Mouse (Mus musculus) subcutaneous adipose tissue, adult 2 months (tissue): Measurements from ENCODE around the gene Xylt2. TPM values are rescaled to one million over a fixed set of nuclear protein-coding genes. Genes with fewer than 3 reads are reported as not detected.

Experiments
- polyA plus RNA-seq: library from polyadenylated mRNA; depleted of rRNA; stranded (reverse); fragments of >200 nt; gene quantifications from 2 replicates; pipeline ENCODE4 v1.2.3, GENCODE M21; 2012; ENCODE audit warnings: low replicate concordance; rRNA removed

The Xylt2 gene
- 31.0 and 46.6 TPM in 2 replicates for polyA plus RNA-seq

DNA sequence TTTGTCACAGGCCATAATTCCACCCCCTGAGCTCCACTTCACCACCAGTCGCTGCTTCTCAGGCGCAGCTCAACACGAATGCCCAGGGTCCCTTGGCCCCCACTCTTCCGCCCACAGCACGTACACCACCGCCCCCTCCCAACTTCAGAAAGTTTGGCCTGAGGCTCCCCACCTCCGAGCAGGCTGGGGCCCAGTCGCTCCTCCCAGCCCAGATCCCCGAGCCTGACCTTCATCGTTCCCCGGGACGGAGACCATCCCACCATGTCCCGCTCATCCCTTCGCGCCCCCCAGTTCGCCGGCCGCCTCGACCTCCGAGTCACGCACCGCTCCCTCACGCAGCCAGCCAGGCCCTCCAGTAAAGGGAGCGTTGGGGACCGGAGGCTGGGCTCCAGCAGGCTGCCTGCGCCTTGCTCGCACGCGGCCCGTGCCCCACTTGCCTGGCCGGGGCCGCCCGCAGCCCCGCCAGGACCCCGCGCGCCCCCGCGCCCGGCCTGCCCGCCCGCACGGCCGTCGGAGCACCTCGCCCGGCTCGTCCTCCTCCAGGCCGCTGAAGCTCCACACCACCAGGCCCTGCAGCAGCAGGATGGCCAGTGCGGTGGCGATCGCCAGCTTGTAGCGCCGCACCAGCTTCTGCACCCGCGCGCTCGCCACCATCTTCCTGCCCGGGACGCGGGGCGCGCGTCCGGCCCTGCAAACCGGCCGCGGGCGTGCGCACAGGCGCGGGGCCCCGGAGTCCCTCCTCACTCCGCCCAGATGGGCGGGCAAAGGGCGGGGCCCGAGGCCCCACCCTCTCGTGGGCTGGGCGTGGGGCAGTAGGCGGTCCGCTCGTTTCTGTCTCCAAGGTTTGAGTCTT lies at the start of gene Xylt2:
TSS of gene Xylt2 (minus strand) at position 762 of the 853 bp plus-strand sequence.

DNA sequence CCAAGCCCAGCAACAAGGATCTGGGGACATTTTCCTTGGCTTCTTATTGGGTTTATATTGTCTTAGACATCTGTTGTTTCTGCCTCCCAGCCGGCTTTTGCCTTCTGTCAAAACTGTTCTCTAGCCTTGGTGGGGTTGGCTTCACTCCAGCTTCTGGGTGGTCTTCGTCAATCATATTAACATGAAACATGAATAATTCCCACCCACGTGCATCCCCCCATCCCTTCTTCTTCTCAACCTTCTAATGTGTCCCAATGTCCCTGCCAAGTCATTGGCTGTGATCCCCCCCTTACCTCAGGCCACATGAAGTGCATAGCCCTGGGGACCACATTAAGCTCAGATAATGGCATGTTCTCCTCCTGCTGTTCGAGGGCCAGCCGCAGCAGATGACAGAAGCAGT lies 27.2 kb upstream of the Xylt2 start, which contains the start of gene Gm11541:
TSS of gene Gm11541 (minus strand) at position 28 of the 400 bp plus-strand sequence.

DNA sequence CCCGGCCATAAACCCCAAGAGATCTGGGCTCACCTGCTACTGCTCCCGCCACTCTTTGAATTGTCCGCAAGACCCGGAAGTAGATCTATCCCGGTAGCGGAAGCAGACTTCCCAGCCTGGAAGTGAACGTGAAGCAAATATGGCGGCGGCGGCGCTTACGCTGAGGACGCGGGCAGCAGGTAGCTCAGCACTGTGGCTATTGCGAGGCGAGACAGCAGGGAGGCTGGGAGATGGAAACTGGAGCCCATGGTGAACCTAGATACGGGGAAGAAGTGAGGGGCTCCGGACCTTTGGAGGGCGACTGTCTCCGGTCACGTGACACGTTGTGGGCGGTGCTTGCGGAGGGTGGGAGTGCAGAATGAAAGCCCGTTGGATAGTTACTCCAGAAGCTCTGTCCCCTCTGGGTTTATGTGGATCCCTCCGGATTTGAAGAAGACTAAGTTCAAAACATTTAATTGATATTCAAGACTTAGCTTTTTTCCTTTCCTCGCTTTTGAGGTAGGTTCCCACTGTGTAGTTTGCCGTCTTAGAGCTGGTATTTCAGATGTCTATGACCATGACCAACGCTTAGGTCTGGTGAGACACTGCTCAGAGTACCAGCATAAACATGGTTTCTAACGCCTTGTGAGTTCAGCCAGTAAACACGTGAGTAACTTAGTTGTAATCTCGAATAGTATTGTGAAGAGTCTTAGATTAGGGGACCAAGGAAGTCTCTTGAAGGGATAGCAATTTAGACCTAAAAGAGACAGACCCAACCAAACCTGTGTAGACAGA lies 23.5 kb downstream of the Xylt2 start, which contains the start of the genes Mrpl27 and Eme1:
TSS of gene Mrpl27 (plus strand) at position 105 of the 774 bp plus-strand sequence.
TSS of gene Eme1 (minus strand) at position 302 of the 774 bp plus-strand sequence.

DNA sequence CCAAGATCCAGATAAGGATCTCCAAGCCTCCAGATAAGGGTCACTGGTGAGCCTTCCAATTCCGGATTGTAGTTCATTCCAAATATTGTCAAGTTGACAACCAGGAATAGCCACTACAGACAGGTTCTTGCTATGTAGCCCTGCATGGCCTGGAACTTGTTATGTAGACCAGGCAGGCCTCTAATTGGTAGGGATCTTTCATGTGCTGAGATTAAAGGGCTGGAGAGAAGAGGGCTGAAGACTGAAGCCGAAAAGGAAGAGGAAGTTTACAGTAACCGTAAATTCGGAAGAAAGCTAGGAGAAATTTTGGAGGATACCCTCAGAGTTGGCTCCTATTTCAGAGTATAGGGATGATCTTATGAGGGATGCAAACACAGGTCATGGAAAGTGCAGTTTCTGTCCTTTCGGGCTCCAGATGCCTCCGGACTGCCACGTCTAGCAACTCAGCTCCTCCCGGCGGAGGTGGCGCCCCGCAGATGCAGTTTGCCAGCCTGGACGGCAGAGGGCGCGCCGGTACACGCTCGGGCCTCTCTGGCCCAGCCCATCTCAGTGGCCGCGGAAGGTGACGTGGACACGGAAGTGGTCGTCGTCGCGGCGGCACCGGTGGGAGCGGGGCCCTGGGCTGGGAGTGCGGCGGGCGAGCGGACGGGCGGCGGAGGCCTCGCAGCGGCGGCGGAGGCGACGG lies 48.0 kb downstream of the Xylt2 start, which contains the start of gene Lrrc59:
TSS of gene Lrrc59 (plus strand) at position 569 of the 685 bp plus-strand sequence.

Other genes starting within 250 kb of the Xylt2 start
- gene Cacna1g, start 203.3 kb downstream of the Xylt2 start, polyA plus RNA-seq = 10.7 and 166 TPM in 2 replicates
- 0.05 and 0.50 TPM in 2 replicates for gene Spata20, start 191.3 kb downstream of the Xylt2 start, polyA plus RNA-seq
- gene Epn3, start 177.5 kb downstream of the Xylt2 start, polyA plus RNA-seq = 0.07 and 12.9 TPM in 2 replicates
- 0.10 and 1.0 TPM in 2 replicates for gene Mycbpap, start 155.8 kb downstream of the Xylt2 start, polyA plus RNA-seq
- 12.5 and 13.0 TPM in 2 replicates for gene Rsad1, start 128.3 kb downstream of the Xylt2 start, polyA plus RNA-seq
- 0.13 TPM in 1 of 2 replicates, not detected in the other for gene Chad, start 112.5 kb downstream of the Xylt2 start, polyA plus RNA-seq
- gene Acsf2, start 75.6 kb downstream of the Xylt2 start, polyA plus RNA-seq = 50.1 and 60.4 TPM in 2 replicates
- 89.2 and 103 TPM in 2 replicates for gene Lrrc59, start 47.7 kb downstream of the Xylt2 start, polyA plus RNA-seq
- 59.6 and 96.9 TPM in 2 replicates for gene Mrpl27, start 23.7 kb downstream of the Xylt2 start, polyA plus RNA-seq
- gene Eme1, start 23.6 kb downstream of the Xylt2 start, polyA plus RNA-seq = 0.33 and 3.2 TPM in 2 replicates
- 0.13 TPM in 1 of 2 replicates, not detected in the other for gene Gm11541, start 27.0 kb upstream of the Xylt2 start, polyA plus RNA-seq
- gene Cdc34b, start 64.3 kb upstream of the Xylt2 start, polyA plus RNA-seq = 0.26 TPM in 1 of 2 replicates, not detected in the other
- not detected in 2 replicates for gene Tmem92, start 105.2 kb upstream of the Xylt2 start, polyA plus RNA-seq